Mouse (Mus musculus): ENCODE data around the gene Gje1. TPM values are rescaled to one million over a fixed set of nuclear protein-coding genes. Genes with fewer than 3 reads are reported as not detected.

Gje1 gene
- polyA plus RNA-seq, 1 experiment from 2014 or later, result not detected

DNA sequence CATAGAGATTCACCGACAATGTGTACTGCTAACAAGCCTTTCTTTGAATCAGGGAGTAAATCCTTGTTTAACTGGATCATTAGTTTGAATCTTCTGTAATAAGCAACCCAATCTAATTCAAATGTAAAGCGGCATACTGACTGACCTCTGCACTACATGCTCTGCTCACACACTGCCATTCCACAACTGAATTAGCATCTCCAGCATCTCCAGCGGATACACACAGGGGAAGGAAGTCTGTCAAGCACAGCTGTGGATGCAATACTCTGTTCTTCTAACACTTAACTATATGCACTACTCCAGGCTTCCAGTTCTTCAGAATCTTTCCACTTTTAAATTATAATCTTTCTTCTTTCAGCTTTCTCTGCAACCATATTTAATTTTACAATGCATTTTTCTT is 27.7 kb downstream of the Gje1 start:
- Histone ChIP-seq H3K27me3 (replicated peaks; ENCODE audit: control insufficient read depth, insufficient read depth, low read length) (no peaks in the 10 kb centered on the region), H3K4me1 (replicated peaks; ENCODE audit: control insufficient read depth, insufficient read depth, low read length) (0 out of 2 replicates have a peak, but pooled peaks cover 3% of the 10 kb centered on the region), H3K27ac (ENCODE audit: low read length) (no peak overlapping the region), H3K4me2 (ENCODE audit: low read length) (no peak overlapping the region), H3K9me3 (ENCODE audit: control insufficient read depth, low read length) (0 out of 2 replicates have a peak, but pooled peaks cover 2% of the 10 kb centered on the region), H3K9ac (replicated peaks; ENCODE audit: low read depth, low read length) (no peak overlapping the region), H3K36me3 (ENCODE audit: control insufficient read depth, insufficient read depth) (peaks cover 12% of the 10 kb centered on the region; the same call in 1 of the 2 replicates), H3K4me3 (replicated peaks; ENCODE audit: low read length) (no peak overlapping the region)
- WGBS, result 31% methylated on average over 3 of the region's 3 CpGs
- no peak for ATAC-seq

DNA sequence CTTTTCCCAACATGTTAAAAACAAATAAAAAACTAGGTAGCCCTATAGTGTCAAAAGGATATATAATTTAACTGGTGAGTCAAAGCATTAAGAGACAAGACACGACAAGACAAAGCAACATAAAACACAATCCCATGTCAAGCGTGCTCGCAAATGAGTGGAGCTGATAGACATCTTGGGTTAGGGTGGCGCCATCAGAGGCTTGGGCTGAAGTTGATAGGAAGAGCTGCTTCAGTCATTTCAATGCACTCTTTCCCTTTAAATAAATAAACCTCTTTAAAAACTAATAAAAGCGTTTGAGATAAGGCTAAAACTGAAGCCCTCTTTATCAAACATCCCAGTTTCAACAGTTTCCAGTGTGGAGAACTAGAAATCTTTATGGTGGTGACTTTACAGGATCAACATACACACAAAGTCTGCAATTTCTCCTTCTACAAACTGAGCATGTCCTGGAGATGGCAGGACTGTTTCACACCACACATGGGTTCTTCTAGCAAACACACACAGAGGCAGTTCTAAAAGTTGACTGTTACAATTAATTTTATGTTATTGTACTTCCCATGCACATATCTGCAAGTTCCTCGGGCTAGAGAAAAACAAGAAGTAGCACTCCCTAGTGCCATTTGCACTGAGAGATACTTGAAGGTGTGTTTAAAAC is 29.1 kb downstream of the Gje1 start:
- Histone ChIP-seq H3K9ac (replicated peaks; ENCODE audit: low read depth, low read length) (no peak overlapping the region), H3K4me3 (replicated peaks; ENCODE audit: low read length) (no peak overlapping the region), H3K36me3 (ENCODE audit: control insufficient read depth, insufficient read depth) (peaks cover 12% of the 10 kb centered on the region; the same call in 1 of the 2 replicates), H3K27ac (ENCODE audit: low read length) (no peak overlapping the region), H3K4me1 (replicated peaks; ENCODE audit: control insufficient read depth, insufficient read depth, low read length) (0 out of 2 replicates have a peak, but pooled peaks cover 3% of the 10 kb centered on the region), H3K27me3 (replicated peaks; ENCODE audit: control insufficient read depth, insufficient read depth, low read length) (no peaks in the 10 kb centered on the region), H3K4me2 (ENCODE audit: low read length) (no peak overlapping the region), H3K9me3 (ENCODE audit: control insufficient read depth, low read length) (0 out of 2 replicates have a peak, but pooled peaks cover 2% of the 10 kb centered on the region)
- WGBS, result 96% methylated on average over 6 of the region's 6 CpGs
- no peak for ATAC-seq

DNA sequence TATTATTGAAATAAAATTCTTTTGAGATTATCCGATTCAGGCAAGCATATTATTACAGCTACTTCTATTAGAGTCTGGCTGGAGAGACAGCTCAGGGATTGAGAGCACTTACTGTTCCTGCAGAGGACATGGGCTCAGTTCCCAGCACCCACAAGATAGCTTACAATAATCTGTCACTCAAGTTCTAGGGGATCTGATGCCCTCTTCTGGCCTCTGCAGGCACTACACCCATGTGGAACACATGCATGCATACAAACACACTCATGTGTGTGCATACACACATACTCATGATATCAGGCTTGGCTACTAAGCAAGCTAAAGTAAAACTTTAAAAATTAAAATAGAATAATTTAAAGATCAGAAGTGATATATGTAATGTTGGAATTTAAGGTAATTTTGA is 32.4 kb downstream of the Gje1 start:
- H3K4me3 ChIP-seq (replicated peaks; ENCODE audit: low read length), result no peak overlapping the region
- no peaks in the 10 kb centered on the region for H3K4me1 ChIP-seq (replicated peaks; ENCODE audit: control insufficient read depth, insufficient read depth, low read length)
- no peak overlapping the region for H3K27ac ChIP-seq (ENCODE audit: low read length)
- no peaks in the 10 kb centered on the region for H3K27me3 ChIP-seq (replicated peaks; ENCODE audit: control insufficient read depth, insufficient read depth, low read length)
- peaks cover 15% of the 10 kb centered on the region; the same call in 1 of the 2 replicates for H3K36me3 ChIP-seq (ENCODE audit: control insufficient read depth, insufficient read depth)
- 96% methylated on average over 1 of the region's 1 CpGs for WGBS
- H3K9ac ChIP-seq (replicated peaks; ENCODE audit: low read depth, low read length), result no peak overlapping the region
- H3K9me3 ChIP-seq (ENCODE audit: control insufficient read depth, low read length), result 0 out of 2 replicates have a peak, but pooled peaks cover 2% of the 10 kb centered on the region
- no peak for ATAC-seq
- no peak overlapping the region for H3K4me2 ChIP-seq (ENCODE audit: low read length)

DNA sequence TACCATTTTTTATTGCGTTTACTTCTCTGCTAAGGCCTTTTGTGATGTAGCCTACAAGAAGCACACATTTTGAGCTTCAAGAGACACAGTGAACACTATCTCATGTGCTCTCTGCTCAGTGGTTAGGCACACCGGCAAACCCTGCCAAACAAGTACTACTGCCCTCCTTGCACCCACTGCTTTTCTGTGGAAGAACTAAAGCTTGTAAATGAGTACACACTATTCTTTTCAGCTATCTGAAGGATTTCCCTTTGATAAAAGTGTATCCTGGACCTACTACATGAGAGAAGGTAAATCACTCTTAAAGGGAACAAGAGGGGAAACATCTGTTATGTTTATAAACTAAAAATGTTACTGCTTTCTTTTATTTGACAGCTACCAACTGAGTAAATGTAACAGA is 51.9 kb downstream of the Gje1 start:
- Histone ChIP-seq H3K36me3 (ENCODE audit: control insufficient read depth, insufficient read depth) (peaks cover 10% of the 10 kb centered on the region; the same call in 1 of the 2 replicates), H3K4me3 (replicated peaks; ENCODE audit: low read length) (no peak overlapping the region), H3K9ac (replicated peaks; ENCODE audit: low read depth, low read length) (no peak overlapping the region), H3K4me2 (ENCODE audit: low read length) (no peak overlapping the region), H3K27ac (ENCODE audit: low read length) (no peak overlapping the region), H3K9me3 (ENCODE audit: control insufficient read depth, low read length) (no peaks in the 10 kb centered on the region), H3K27me3 (replicated peaks; ENCODE audit: control insufficient read depth, insufficient read depth, low read length) (no peaks in the 10 kb centered on the region), H3K4me1 (replicated peaks; ENCODE audit: control insufficient read depth, insufficient read depth, low read length) (no peaks in the 10 kb centered on the region)
- ATAC-seq, result no peak
- 93% methylated on average over 2 of the region's 2 CpGs for WGBS

Other genes starting within 250 kb of the Gje1 start
- 0.61 and 0.81 TPM in 2 replicates for gene Adgrg6, start 172.6 kb downstream of the Gje1 start, polyA plus RNA-seq (2015; fragmentation: Nextera tagmentation; extraction: Ambion mirVana)
- 197 TPM in 2 replicates for gene Vta1, start 12.7 kb downstream of the Gje1 start, polyA plus RNA-seq (2015; fragmentation: Nextera tagmentation; extraction: Ambion mirVana)
- gene Nmbr, start 12.6 kb downstream of the Gje1 start, polyA plus RNA-seq (2015; fragmentation: Nextera tagmentation; extraction: Ambion mirVana), result 1.3 and 1.8 TPM in 2 replicates

Measured in forebrain, embryonic 16.5 days (tissue).